Mouse (Mus musculus) G1E (cell line): ENCODE measurements around the gene Sf3b5. TPM values are rescaled to one million over a fixed set of nuclear protein-coding genes. Genes with fewer than 3 reads are reported as not detected.

Source experiments
- ATAC-seq: 2 replicates; pipeline ENCODE4 v1.8.0; 2016; ENCODE audit warnings: mild to moderate bottlenecking; ENCODE audit not compliant: insufficient number of reproducible peaks, poor library complexity, low FRiP score, severe bottlenecking; ENCODE audit errors: extremely low read depth
- DNase-seq: peaks from one replicate; pipeline ENCODE4 v3.0.0; 2012; ENCODE audit warnings: low spot score
- H3K27me3 ChIP-seq: 2 replicates; pipeline ENCODE4 v1.6.1; 2012; ENCODE audit warnings: mild to moderate bottlenecking, low read length, inconsistent platforms; ENCODE audit not compliant: insufficient read depth
- H3K36me3 ChIP-seq: replicated peaks from 2 replicates; pipeline ENCODE3; 2012; ENCODE audit warnings: mild to moderate bottlenecking, inconsistent platforms
- H3K4me1 ChIP-seq: 2 replicates; pipeline ENCODE4 v1.6.1; 2012; ENCODE audit warnings: low read depth, low read length, inconsistent platforms, mixed read lengths; ENCODE audit not compliant: insufficient read depth
- H3K4me3 ChIP-seq: 2 replicates; pipeline ENCODE4 v1.5.1; 2012; ENCODE audit warnings: low read depth, mild to moderate bottlenecking, inconsistent platforms, low read length, moderate library complexity, mixed read lengths
- H3K9me3 ChIP-seq: replicated peaks from 2 replicates; pipeline ENCODE4 v1.6.1; 2012; ENCODE audit warnings: inconsistent platforms
- CTCF ChIP-seq: IDR thresholded peaks from 2 replicates; pipeline ENCODE4 v1.5.1; 2012; ENCODE audit warnings: low read depth, low read length, inconsistent platforms, mixed read lengths
- GATA1 ChIP-seq: IDR thresholded peaks from 2 replicates; pipeline ENCODE4 v1.6.1; 2012; ENCODE audit warnings: borderline replicate concordance, low read length, inconsistent platforms, mixed read lengths
- GATA2 ChIP-seq: IDR thresholded peaks from 2 replicates; pipeline ENCODE4 v1.6.1; 2012; ENCODE audit warnings: low read depth, low read length, inconsistent platforms, borderline replicate concordance
- POLR2AphosphoS5 ChIP-seq: IDR thresholded peaks from 2 replicates; pipeline ENCODE4 v1.6.1; 2012; ENCODE audit warnings: low read depth, low read length, inconsistent platforms; ENCODE audit not compliant: insufficient replicate concordance
- TAL1 ChIP-seq: conservative IDR thresholded peaks from 2 replicates; pipeline ENCODE4 v1.6.1; 2012; ENCODE audit warnings: low read depth, low read length, inconsistent platforms, mixed read lengths
- polyA plus RNA-seq: library from polyadenylated mRNA; stranded (reverse); fragments of >175 nt; gene quantifications from 2 replicates; pipeline ENCODE4 v1.2.3, GENCODE M21; 2012
- total RNA-seq, 2 experiments: library from RNA; stranded (forward) in 1 of 2; stranded (reverse) in 1 of 2; fragments of 200-1000 nt in 1 of 2; fragments of >200 nt in 1 of 2; fragmentation: Nextera tagmentation in 1 of 2; gene quantifications; 2 replicates each; pipeline ENCODE4 v1.2.3; 2014 to 2017

The Sf3b5 gene
- 11.0 and 14.5 TPM in 2 replicates for total RNA-seq (2014; fragmentation: Nextera tagmentation)
- total RNA-seq (2017) = 18.4 and 24.3 TPM in 2 replicates
- 98.6 and 112 TPM in 2 replicates for polyA plus RNA-seq

DNA sequence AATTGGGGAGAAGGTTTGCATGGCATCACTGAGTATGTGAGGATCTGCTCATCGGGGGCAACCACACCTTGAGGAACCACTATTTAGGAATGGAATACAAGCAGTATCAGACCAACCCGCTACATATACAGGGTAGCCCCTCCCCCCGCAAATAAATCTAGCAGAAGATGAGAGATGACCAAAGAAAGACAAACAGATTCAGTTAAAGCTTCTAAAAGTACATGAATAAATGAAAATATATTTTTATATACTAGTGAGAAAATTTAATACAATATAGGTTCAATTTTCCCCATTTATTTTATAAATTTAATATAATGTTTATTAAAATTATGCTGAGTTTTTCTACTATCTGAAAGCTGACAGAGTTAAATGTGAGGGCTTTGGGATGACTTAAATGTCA lies at the start of gene Sf3b5:
Gene Sf3b5 (plus strand): TSS at position 301 of the 400 bp plus-strand sequence.
- H3K27me3 ChIP-seq = no peaks in the 10 kb centered on the region
- H3K4me1 ChIP-seq = peaks cover 24% of the 10 kb centered on the region
- no peak within 1 kb of the TSS; the same call in 1 of the 2 replicates for H3K4me3 ChIP-seq
- DNase-seq = no peak
- TF ChIP-seq GATA1 = no peak
- no peak for TF ChIP-seq CTCF
- no peak for TF ChIP-seq GATA2
- TF ChIP-seq TAL1 = no peak
- no peak for TF ChIP-seq POLR2AphosphoS5
- peaks cover 8% of the 10 kb centered on the region for H3K36me3 ChIP-seq
- ATAC-seq = no peak
- no peaks in the 10 kb centered on the region for H3K9me3 ChIP-seq

DNA sequence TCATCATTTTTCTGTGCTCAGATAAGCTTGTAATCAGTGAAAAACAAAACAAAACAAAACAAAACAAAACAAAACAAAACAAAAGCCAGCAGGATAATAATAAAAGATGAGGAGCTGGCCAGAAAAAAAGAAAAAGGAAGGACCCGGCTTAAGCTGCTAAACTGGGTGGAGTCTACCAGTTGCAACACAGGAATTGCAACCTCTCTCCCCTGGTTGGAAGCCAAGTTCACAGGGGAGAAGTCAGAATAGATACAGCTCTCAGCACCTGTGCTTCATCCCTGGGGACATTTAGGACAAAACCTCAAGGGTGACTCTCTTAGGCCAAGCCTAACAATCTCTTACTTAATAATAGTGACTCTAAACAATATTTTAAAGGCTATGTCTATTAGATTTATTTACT lies 49.3 kb upstream of the Sf3b5 start:
- no peak for DNase-seq
- ATAC-seq = no peak
- no peak for TF ChIP-seq POLR2AphosphoS5
- TF ChIP-seq TAL1 = no peak
- no peak for TF ChIP-seq GATA1
- no peak for TF ChIP-seq CTCF
- TF ChIP-seq GATA2 = no peak
- H3K36me3 ChIP-seq = peaks cover 25% of the 10 kb centered on the region
- no peaks in the 10 kb centered on the region for H3K27me3 ChIP-seq
- no peak overlapping the region for H3K4me3 ChIP-seq
- peaks cover 56% of the 10 kb centered on the region for H3K4me1 ChIP-seq
- H3K9me3 ChIP-seq = peaks cover 4% of the 10 kb centered on the region; the same call in 1 of the 2 replicates

GRCm38 (mm10) chr10:12957271-12957670 lies 47.9 kb upstream of the Sf3b5 start:
- no peak overlapping the region for H3K4me3 ChIP-seq
- peaks cover 63% of the 10 kb centered on the region for H3K4me1 ChIP-seq
- H3K36me3 ChIP-seq = peaks cover 35% of the 10 kb centered on the region
- H3K27me3 ChIP-seq = no peaks in the 10 kb centered on the region
- ATAC-seq = no peak
- no peak for TF ChIP-seq POLR2AphosphoS5
- TF ChIP-seq GATA1 = no peak
- TF ChIP-seq TAL1 = no peak
- no peak for TF ChIP-seq CTCF
- TF ChIP-seq GATA2 = no peak
- peaks cover 4% of the 10 kb centered on the region; the same call in 1 of the 2 replicates for H3K9me3 ChIP-seq
- no peak for DNase-seq

GRCm38 (mm10) chr10:12961546-12961945 lies 43.6 kb upstream of the Sf3b5 start:
- peak overlapping the region; percentile 53; the same call in 1 of the 2 replicates for H3K4me3 ChIP-seq
- no peak for ATAC-seq
- no peaks in the 10 kb centered on the region for H3K27me3 ChIP-seq
- H3K9me3 ChIP-seq = peaks cover 4% of the 10 kb centered on the region; the same call in 1 of the 2 replicates
- TF ChIP-seq GATA1 (no peak), CTCF (no peak), POLR2AphosphoS5 (no peak), TAL1 (no peak), GATA2 (no peak)
- DNase-seq = no peak
- H3K36me3 ChIP-seq = peaks cover 31% of the 10 kb centered on the region
- H3K4me1 ChIP-seq = peaks cover 60% of the 10 kb centered on the region

DNA sequence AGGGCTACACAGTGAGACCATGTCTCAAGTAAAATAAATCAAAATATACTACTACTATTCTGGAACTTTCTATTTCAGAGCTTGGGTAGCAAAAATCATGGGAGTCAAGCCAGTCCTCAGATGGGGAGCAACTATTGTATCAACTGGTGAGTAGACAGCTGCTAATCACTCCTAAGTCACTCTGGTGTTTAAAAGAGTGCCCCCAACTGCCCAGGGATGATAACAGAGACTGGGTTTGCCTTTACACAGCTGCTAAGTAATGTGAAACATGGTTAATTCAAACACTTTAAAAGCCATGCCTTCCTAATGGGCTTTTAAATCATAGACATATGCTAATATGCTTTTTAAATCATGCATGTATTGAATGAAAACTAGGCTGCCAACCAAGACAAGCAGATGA lies 42.9 kb upstream of the Sf3b5 start:
- no peak overlapping the region; the same call in 1 of the 2 replicates for H3K4me3 ChIP-seq
- TF ChIP-seq TAL1 (peak; percentile 33; the same call in 1 of the 2 replicates), CTCF (no peak), POLR2AphosphoS5 (no peak), GATA2 (no peak), GATA1 (no peak)
- no peaks in the 10 kb centered on the region for H3K27me3 ChIP-seq
- peaks cover 4% of the 10 kb centered on the region; the same call in 1 of the 2 replicates for H3K9me3 ChIP-seq
- H3K4me1 ChIP-seq = peaks cover 53% of the 10 kb centered on the region
- DNase-seq = peak; percentile 22
- peak; percentile 29; the same call in 1 of the 2 replicates for ATAC-seq
- peaks cover 31% of the 10 kb centered on the region for H3K36me3 ChIP-seq

DNA sequence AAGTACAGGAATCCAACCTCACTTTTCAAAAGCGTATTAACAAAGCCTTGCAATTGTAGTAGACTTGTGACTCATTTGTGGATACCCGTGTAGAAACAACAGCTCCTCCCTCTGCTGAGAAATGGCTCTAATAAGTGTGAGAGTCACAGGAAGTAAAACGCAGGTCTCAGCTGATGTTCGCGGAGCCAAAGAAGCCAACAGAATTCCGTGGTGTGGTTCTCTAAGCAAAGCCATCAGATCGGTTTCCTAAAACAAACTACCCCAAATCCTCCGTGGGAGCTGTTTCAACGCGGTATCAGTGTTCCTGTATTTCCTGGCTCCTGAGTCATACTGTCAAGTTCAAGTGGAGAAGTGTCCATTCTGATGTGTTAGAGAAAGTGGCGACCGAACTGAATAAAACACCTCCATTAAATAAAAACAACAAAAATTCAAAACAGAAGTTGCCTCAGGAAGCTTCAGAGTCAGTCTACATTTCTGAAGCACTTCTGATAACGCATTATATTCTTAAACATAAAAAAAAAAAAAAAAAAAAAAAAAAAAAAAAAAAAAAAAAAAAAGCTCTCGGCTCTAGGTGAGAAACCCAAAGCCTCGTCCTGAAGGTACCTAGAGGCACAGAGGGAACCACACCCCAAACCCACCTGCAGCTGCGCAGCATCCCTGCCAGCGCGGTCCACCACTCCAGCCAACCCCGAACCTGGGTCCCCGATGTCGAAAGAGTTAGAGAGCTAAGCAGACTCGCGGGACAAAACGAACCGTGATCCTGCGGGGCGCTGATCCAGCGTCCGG lies 41.6 kb upstream of the Sf3b5 start:
- ATAC-seq = peak; percentile 47; the same call in 1 of the 2 replicates

More for the DNA sequence above, 41.6 kb upstream of the Sf3b5 start:
- peak overlapping the region; percentile 93 for H3K4me3 ChIP-seq
- peaks cover 26% of the 10 kb centered on the region for H3K36me3 ChIP-seq
- peaks cover 4% of the 10 kb centered on the region; the same call in 1 of the 2 replicates for H3K9me3 ChIP-seq
- TF ChIP-seq POLR2AphosphoS5 = no peak
- TF ChIP-seq CTCF = no peak
- TF ChIP-seq GATA1 = no peak
- TF ChIP-seq TAL1 = no peak
- no peak for TF ChIP-seq GATA2
- H3K4me1 ChIP-seq = peaks cover 41% of the 10 kb centered on the region
- H3K27me3 ChIP-seq = peaks cover under 1% of the 10 kb centered on the region; the same call in 1 of the 2 replicates
- no peak for DNase-seq
